Mouse (Mus musculus): ENCODE data around the gene Tcaim. TPM values are rescaled to one million over a fixed set of nuclear protein-coding genes. Genes with fewer than 3 reads are reported as not detected.
"Not testable (repeated sequence)": the region's sequence is repeated elsewhere in the genome, so short reads cannot be mapped to it uniquely, and the experiment has no call there.

Gene Tcaim
- polyA plus RNA-seq, 1 experiment = 12.8 TPM

DNA sequence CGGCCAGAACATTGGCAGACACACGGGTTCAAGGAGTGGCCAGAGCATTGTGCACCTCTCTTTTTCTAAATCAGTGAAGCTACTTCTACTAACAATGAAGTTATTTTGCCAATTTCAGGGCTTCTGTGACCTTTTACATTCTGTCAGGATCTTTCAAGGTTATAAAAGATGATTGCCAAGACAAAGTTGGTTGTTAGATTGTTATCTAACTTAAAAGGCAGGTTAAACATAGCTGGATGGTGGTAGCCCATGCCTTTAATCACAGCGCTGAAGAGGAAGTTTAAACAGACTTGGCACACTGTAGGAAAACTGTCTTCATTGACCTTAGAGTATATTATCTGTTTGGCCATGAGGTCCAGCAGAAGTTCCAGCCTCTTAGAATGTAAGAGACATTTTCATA is 40.3 kb downstream of the Tcaim start:
- Histone ChIP-seq H3K4me3 (ENCODE audit: insufficient read depth, low read length) (no peak overlapping the region), H3K27ac (ENCODE audit: insufficient read depth, low read length) (no peak overlapping the region), H3K4me1 (ENCODE audit: control insufficient read depth, insufficient read depth, low read length) (no peaks in the 10 kb centered on the region)
- TF ChIP-seq CTCF (IDR thresholded peaks at IDR 0.05; ENCODE audit: extremely low read depth, insufficient read depth, low read length) (no peak), POLR2A (IDR thresholded peaks at IDR 0.05; ENCODE audit: extremely low read depth, insufficient read depth, low read length) (no peak)

DNA sequence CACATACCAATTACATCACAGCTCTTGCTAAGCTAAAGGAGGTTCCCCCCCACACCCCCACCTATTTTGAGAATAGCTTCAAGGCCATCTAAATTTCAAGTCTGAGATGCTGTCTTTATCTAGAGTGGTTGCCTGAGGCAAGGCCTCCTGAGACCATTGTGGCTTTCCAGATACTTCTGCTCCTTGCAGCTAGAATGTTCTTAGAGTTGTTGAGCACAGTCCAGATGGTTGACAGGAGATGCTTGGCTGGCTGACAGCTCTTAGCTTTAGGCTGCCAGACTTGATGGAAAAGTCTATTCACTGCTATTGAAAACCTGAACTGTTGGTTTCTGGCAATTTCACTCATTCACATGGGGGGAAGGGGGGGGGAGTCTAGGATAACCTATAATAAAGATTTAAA is 40.8 kb downstream of the Tcaim start:
- no peak overlapping the region for H3K27ac ChIP-seq (ENCODE audit: insufficient read depth, low read length)
- TF ChIP-seq CTCF (IDR thresholded peaks at IDR 0.05; ENCODE audit: extremely low read depth, insufficient read depth, low read length) = no peak
- no peak for TF ChIP-seq POLR2A (IDR thresholded peaks at IDR 0.05; ENCODE audit: extremely low read depth, insufficient read depth, low read length)
- no peaks in the 10 kb centered on the region for H3K4me1 ChIP-seq (ENCODE audit: control insufficient read depth, insufficient read depth, low read length)
- no peak overlapping the region for H3K4me3 ChIP-seq (ENCODE audit: insufficient read depth, low read length)

DNA sequence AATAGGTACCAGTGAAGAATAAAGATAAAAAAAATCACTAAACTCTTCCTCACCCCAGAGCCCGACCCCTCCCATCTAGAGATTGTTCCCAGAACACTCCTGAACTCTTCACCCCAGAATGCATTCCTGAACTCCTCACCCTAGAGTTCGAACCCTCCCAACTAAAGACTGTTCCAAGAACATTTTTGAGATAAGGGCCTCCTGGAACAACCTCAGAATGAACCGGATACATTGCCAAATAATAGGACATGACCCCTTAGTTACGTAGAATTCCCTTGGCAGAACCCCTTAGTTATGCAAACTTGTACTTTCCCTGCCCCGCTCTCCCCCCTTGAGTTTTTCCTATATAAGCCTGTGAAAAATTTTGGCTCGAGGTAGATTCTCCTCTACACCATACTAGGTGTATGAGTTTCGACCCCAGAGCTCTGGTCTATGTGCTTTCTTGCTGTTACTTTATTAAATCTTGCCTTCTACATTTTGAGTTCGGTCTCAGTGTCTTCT is 42.5 kb downstream of the Tcaim start:
- not testable (repeated sequence) for H3K27ac ChIP-seq (ENCODE audit: insufficient read depth, low read length); H3K4me1 ChIP-seq (ENCODE audit: control insufficient read depth, insufficient read depth, low read length); H3K4me3 ChIP-seq (ENCODE audit: insufficient read depth, low read length)

DNA sequence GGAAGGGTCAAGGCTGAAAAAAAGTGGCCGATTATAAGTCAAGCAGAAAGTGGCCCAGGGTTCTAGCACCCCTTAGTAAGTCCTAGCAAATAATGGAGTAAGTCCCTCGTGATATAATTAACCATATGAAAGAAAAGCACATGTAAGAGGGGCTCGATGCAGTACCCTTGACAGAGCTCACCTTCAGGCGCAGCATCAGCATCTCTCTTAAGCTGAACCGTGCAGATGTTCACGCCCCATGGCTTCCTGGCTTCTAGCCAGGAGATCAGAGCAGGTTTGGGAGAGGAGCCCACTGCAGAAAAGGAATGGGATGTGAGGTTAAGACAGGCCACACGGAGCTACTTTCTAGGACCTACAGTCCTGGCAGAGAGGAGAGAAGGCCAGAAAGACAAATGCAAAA is 49.2 kb downstream of the Tcaim start:
- H3K27ac ChIP-seq (ENCODE audit: insufficient read depth, low read length) = no peak overlapping the region
- H3K4me3 ChIP-seq (ENCODE audit: insufficient read depth, low read length) = no peak overlapping the region
- H3K4me1 ChIP-seq (ENCODE audit: control insufficient read depth, insufficient read depth, low read length) = no peaks in the 10 kb centered on the region
- no peak for TF ChIP-seq CTCF (IDR thresholded peaks at IDR 0.05; ENCODE audit: extremely low read depth, insufficient read depth, low read length)
- TF ChIP-seq POLR2A (IDR thresholded peaks at IDR 0.05; ENCODE audit: extremely low read depth, insufficient read depth, low read length) = no peak

DNA sequence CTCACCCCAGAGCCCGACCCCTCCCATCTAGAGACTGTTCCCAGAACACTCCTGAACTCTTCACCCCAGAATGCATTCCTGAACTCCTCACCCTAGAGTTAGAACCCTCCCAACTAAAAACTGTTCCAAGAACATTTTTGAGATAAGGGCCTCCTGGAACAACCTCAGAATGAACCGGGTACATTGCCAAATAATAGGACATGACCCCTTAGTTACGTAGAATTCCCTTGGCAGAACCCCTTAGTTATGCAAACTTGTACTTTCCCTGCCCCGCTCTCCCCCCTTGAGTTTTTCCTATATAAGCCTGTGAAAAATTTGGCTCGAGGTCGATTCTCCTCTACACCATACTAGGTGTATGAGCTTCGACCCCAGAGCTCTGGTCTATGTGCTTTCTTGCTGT is 49.8 kb downstream of the Tcaim start:
- not testable (repeated sequence) for H3K4me1 ChIP-seq (ENCODE audit: control insufficient read depth, insufficient read depth, low read length); H3K27ac ChIP-seq (ENCODE audit: insufficient read depth, low read length); H3K4me3 ChIP-seq (ENCODE audit: insufficient read depth, low read length)

DNA sequence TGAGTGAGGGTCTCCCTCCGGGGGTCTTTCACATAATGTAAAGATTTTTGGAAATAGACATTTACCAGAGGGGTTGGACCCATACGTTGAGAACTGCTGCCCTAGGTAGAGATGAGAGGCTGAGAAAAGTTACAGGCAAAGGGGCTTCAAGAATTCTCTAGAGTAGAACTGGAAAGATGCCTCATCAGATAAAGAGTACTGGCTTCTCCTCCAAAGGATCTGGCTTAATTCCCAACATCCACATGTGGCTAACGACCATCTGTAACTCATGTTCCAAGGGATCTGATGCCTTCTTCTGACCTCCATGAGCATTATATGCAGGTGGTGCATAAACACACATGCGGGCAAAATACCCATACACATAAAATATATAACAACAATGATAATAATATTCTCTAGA is 50.3 kb downstream of the Tcaim start:
- Histone ChIP-seq H3K27ac (ENCODE audit: insufficient read depth, low read length) (no peak overlapping the region), H3K4me1 (ENCODE audit: control insufficient read depth, insufficient read depth, low read length) (no peaks in the 10 kb centered on the region), H3K4me3 (ENCODE audit: insufficient read depth, low read length) (no peak overlapping the region)
- TF ChIP-seq CTCF (IDR thresholded peaks at IDR 0.05; ENCODE audit: extremely low read depth, insufficient read depth, low read length) (no peak), POLR2A (IDR thresholded peaks at IDR 0.05; ENCODE audit: extremely low read depth, insufficient read depth, low read length) (no peak)

DNA sequence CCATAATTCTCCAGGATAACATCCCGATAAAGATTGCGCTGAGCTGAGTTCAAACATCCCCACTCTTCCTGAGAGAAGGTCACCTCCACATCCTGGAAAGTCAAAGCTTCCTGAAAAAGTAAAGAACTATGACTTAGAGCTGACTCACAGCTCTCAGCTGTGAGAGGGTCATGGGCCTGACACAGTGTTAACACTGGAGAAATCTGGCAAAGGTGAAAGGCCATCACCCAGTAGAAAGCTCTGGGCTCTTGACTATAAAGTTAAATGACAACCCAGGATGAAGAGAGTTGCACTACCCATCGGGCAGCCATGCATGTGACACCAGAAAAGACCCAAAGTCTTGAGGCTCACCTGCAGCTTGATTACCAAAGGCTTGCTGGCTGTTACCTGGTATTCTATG is 51.4 kb downstream of the Tcaim start:
- TF ChIP-seq POLR2A (IDR thresholded peaks at IDR 0.05; ENCODE audit: extremely low read depth, insufficient read depth, low read length) (no peak), CTCF (IDR thresholded peaks at IDR 0.05; ENCODE audit: extremely low read depth, insufficient read depth, low read length) (no peak)
- H3K4me1 ChIP-seq (ENCODE audit: control insufficient read depth, insufficient read depth, low read length) = no peaks in the 10 kb centered on the region
- H3K4me3 ChIP-seq (ENCODE audit: insufficient read depth, low read length) = no peak overlapping the region
- no peak overlapping the region for H3K27ac ChIP-seq (ENCODE audit: insufficient read depth, low read length)

DNA sequence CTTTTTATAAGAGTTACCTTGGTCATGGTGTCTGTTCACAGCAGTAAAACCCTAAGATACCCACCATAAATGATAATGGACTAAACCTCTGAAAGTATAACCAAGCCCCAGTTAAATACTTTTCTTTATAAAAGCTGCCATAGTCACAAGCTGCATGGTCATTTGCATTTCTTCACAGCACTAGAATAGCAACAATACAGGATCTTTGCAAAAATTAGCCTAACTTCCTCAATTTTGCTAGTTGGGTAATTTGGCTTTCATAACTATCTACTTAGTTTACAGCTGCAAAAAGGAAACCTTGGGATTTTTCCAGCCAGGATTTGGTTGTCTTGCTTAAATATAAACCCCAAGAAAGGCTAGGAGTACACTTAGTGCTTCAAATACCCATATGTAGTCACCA is 55.4 kb downstream of the Tcaim start:
- Histone ChIP-seq H3K4me3 (ENCODE audit: insufficient read depth, low read length) (no peak overlapping the region), H3K27ac (ENCODE audit: insufficient read depth, low read length) (no peak overlapping the region), H3K4me1 (ENCODE audit: control insufficient read depth, insufficient read depth, low read length) (peaks cover 5% of the 10 kb centered on the region; the same call in 1 of the 2 replicates)
- TF ChIP-seq CTCF (IDR thresholded peaks at IDR 0.05; ENCODE audit: extremely low read depth, insufficient read depth, low read length) = no peak
- TF ChIP-seq POLR2A (IDR thresholded peaks at IDR 0.05; ENCODE audit: extremely low read depth, insufficient read depth, low read length) = no peak

DNA sequence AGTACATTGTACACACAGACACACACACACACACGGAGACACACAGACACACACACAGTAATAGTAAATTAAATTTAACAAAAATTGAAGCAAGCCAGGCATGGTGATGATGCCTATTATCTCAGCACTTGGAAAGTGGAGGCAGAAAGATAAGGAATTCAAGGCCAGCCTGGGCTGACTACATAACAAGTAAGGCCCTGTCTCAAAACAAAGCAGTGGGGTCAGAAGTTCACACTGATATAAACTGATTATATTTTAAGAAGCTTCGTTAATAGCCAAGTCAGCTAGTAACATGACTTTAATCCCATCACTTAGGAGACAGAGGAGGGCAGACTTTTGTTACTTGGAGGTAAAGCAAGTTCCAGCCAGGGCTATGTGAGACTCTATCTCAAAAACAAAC is 58.4 kb downstream of the Tcaim start:
- no peak overlapping the region for H3K4me3 ChIP-seq (ENCODE audit: insufficient read depth, low read length)
- TF ChIP-seq POLR2A (IDR thresholded peaks at IDR 0.05; ENCODE audit: extremely low read depth, insufficient read depth, low read length) (no peak), CTCF (IDR thresholded peaks at IDR 0.05; ENCODE audit: extremely low read depth, insufficient read depth, low read length) (no peak)
- no peak overlapping the region for H3K27ac ChIP-seq (ENCODE audit: insufficient read depth, low read length)
- H3K4me1 ChIP-seq (ENCODE audit: control insufficient read depth, insufficient read depth, low read length) = peaks cover 5% of the 10 kb centered on the region; the same call in 1 of the 2 replicates

DNA sequence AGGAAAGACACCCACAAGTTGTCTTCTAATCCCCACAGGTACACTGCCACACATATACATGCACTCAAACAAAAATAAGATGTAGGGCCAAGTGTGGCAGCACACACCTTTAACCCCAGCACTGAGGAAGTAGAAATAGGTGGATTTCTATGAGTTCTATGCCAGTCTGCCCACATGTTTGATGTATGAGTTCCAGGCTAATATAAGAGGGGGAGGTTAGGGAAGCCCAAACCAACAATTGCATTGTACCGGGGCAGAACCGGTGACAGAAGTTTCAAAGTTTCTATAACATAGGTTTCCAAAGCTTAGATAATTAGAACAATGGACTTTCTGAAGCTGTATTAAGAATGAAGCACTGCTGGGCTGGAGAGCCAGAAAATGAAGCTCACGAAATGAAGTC is 59.5 kb downstream of the Tcaim start:
- H3K27ac ChIP-seq (ENCODE audit: insufficient read depth, low read length) = no peak overlapping the region
- TF ChIP-seq CTCF (IDR thresholded peaks at IDR 0.05; ENCODE audit: extremely low read depth, insufficient read depth, low read length) (no peak), POLR2A (IDR thresholded peaks at IDR 0.05; ENCODE audit: extremely low read depth, insufficient read depth, low read length) (no peak)
- peaks cover 5% of the 10 kb centered on the region; the same call in 1 of the 2 replicates for H3K4me1 ChIP-seq (ENCODE audit: control insufficient read depth, insufficient read depth, low read length)
- H3K4me3 ChIP-seq (ENCODE audit: insufficient read depth, low read length) = peak overlapping the region; percentile 52

DNA sequence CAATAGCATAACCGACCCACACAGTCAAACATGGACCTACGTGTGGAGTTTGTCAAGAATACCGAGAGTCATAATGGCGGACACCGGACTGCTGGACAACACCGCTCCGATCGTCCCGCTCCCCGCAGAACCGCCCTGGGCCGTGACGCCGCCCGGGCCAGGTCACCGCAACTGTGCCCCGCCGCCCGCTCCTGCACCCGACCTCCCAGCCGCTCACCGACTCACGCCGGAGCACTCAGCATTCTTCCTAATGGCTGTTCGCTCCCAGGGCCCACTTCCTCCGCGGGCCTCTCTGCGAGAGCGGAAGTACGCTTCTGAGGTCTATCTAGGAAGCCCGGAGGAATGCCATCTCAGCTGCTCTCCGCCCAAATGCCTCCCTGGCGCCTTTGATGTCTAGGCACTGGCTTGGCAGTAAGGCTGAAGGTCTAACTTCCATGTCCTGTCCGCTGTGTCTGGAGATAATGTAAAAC is 60.4 kb downstream of the Tcaim start, which contains the start of gene Zfp445:
Gene Zfp445, minus strand, starts transcription at position 310 of the 470 bp plus-strand sequence.
- H3K4me3 ChIP-seq (ENCODE audit: insufficient read depth, low read length) = peak within 1 kb of the TSS; percentile 52
- TF ChIP-seq POLR2A (IDR thresholded peaks at IDR 0.05; ENCODE audit: extremely low read depth, insufficient read depth, low read length) (peak; percentile 43; the same call in 1 of the 2 replicates), CTCF (IDR thresholded peaks at IDR 0.05; ENCODE audit: extremely low read depth, insufficient read depth, low read length) (no peak)
- H3K4me1 ChIP-seq (ENCODE audit: control insufficient read depth, insufficient read depth, low read length) = peaks cover 5% of the 10 kb centered on the region; the same call in 1 of the 2 replicates
- peak within 1 kb of the TSS; percentile 81; the same call in 1 of the 2 replicates for H3K27ac ChIP-seq (ENCODE audit: insufficient read depth, low read length)
